Comparison of ENCODE assay signal across 8 mouse cellular contexts in the genomic region with DNA sequence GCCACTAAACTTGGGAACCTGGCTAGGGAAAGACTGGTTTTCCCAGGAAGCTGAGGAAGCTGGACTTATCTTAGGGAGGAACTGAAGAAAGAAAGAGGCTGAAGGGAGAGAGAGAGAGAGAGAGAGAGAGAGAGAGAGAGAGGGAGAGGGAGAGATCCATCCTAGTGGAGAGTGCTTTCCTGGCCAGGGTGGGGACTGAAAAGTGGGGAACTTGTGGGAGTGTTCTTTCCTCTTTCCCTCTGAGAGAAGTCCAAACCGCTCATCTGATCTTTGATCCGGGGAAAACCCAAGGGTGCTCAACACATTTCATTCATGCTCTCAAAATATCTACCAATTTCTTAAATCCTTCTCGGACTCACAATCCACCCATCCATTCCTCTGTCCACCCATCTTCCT. TPM values are rescaled to one million over a fixed set of nuclear protein-coding genes. Genes with fewer than 3 reads are reported as not detected.
DNase-seq lines count a peak whose midpoint lies in the region; ATAC-seq and TF ChIP-seq lines count a peak whose summit lies in the region.

No protein-coding gene starts in this region.

- H3K9me3 ChIP-seq in kidney, postnatal 0 days (replicated peaks; ENCODE audit: low read length): no peaks in the 10 kb centered on the region
- H3K9me3 ChIP-seq in embryonic facial prominence, embryonic 13.5 days: no peaks in the 10 kb centered on the region
- H3K9me3 ChIP-seq in intestine, postnatal 0 days (ENCODE audit: control insufficient read depth): no peaks in the 10 kb centered on the region
- no peaks in the 10 kb centered on the region for H3K9me3 ChIP-seq in neural tube, embryonic 13.5 days

- H3K36me3 ChIP-seq in kidney, postnatal 0 days (ENCODE audit: insufficient read depth, low read length): no peaks in the 10 kb centered on the region
- H3K36me3 ChIP-seq in embryonic facial prominence, embryonic 13.5 days: no peaks in the 10 kb centered on the region
- H3K36me3 ChIP-seq in intestine, postnatal 0 days (ENCODE audit: control insufficient read depth, insufficient read depth): no peaks in the 10 kb centered on the region
- no peaks in the 10 kb centered on the region for H3K36me3 ChIP-seq in neural tube, embryonic 13.5 days

- H3K4me3 ChIP-seq in kidney, postnatal 0 days (replicated peaks; ENCODE audit: low read depth, low read length): peak overlapping the region; percentile 47
- peak overlapping the region; percentile 57 for H3K4me3 ChIP-seq in embryonic facial prominence, embryonic 13.5 days
- peak overlapping the region; percentile 54 for H3K4me3 ChIP-seq in intestine, postnatal 0 days (ENCODE audit: low read depth, low read length)
- H3K4me3 ChIP-seq in neural tube, embryonic 13.5 days: peak overlapping the region; percentile 34

- no peak for ATAC-seq in kidney, postnatal 0 days (replicated peaks; ENCODE audit: low FRiP score, low read depth)
- ATAC-seq in embryonic facial prominence, embryonic 13.5 days (ENCODE audit: insufficient number of reproducible peaks, insufficient read depth, low FRiP score, low TSS enrichment, low read depth): no peak
- no peak for ATAC-seq in intestine, postnatal 0 days
- ATAC-seq in neural tube, embryonic 13.5 days (ENCODE audit: low read depth): no peak

- no peaks in the 10 kb centered on the region for H3K27me3 ChIP-seq in kidney, postnatal 0 days (ENCODE audit: insufficient read depth, low read length)
- H3K27me3 ChIP-seq in embryonic facial prominence, embryonic 13.5 days: no peaks in the 10 kb centered on the region
- no peaks in the 10 kb centered on the region for H3K27me3 ChIP-seq in intestine, postnatal 0 days (replicated peaks; ENCODE audit: control insufficient read depth, insufficient read depth, low read length)
- peaks cover 30% of the 10 kb centered on the region for H3K27me3 ChIP-seq in neural tube, embryonic 13.5 days

- H3K4me2 ChIP-seq in kidney, postnatal 0 days (ENCODE audit: low read length): peak overlapping the region; percentile 86
- peak overlapping the region; percentile 81 for H3K4me2 ChIP-seq in embryonic facial prominence, embryonic 13.5 days
- H3K4me2 ChIP-seq in intestine, postnatal 0 days (replicated peaks; ENCODE audit: low read depth): peak overlapping the region; percentile 85
- peak overlapping the region; percentile 63 for H3K4me2 ChIP-seq in neural tube, embryonic 13.5 days

- TF ChIP-seq CTCF in kidney, postnatal 0 days (IDR thresholded peaks at IDR 0.05; ENCODE audit: low read depth): no peak
- no peak for TF ChIP-seq CTCF in intestine, postnatal 0 days (IDR thresholded peaks at IDR 0.05; ENCODE audit: low read depth)

- intact Hi-C loops in left cerebral cortex, postnatal 14 days (cut with DNase I): no loop called here

- H3K4me1 ChIP-seq in kidney, postnatal 0 days (replicated peaks; ENCODE audit: insufficient read depth, low read length): no peaks in the 10 kb centered on the region; the same call in 1 of the 2 replicates
- peaks cover 22% of the 10 kb centered on the region for H3K4me1 ChIP-seq in embryonic facial prominence, embryonic 13.5 days
- H3K4me1 ChIP-seq in intestine, postnatal 0 days (replicated peaks; ENCODE audit: control insufficient read depth, insufficient read depth, low read length): no peaks in the 10 kb centered on the region
- peaks cover 11% of the 10 kb centered on the region for H3K4me1 ChIP-seq in neural tube, embryonic 13.5 days (replicated peaks)

- H3K9ac ChIP-seq in kidney, postnatal 0 days (ENCODE audit: low read depth, low read length): peak overlapping the region; percentile 47; the same call in 1 of the 2 replicates
- H3K9ac ChIP-seq in embryonic facial prominence, embryonic 13.5 days: peak overlapping the region; percentile 78
- 0 out of 2 replicates have a peak overlapping the region, but pooled peaks have one; percentile 48 for H3K9ac ChIP-seq in intestine, postnatal 0 days (ENCODE audit: low read depth, low read length)
- 0 out of 2 replicates have a peak overlapping the region, but pooled peaks have one; percentile 54 for H3K9ac ChIP-seq in neural tube, embryonic 13.5 days

- DNase-seq in kidney, postnatal 0 days (ENCODE audit: low spot score): no peak
- no peak for DNase-seq in kidney, adult 9 months
- DNase-seq in adrenal gland, adult 2 months: no peak
- DNase-seq in left cerebral cortex, postnatal 14 days (ENCODE audit: low spot score in 2 of 2): no peak
- DNase-seq in right cerebral cortex, postnatal 10 days (ENCODE audit: low spot score in 2 of 2): no peak

- WGBS in kidney, postnatal 0 days: 19% methylated on average over 3 of the region's 3 CpGs
- 9% methylated on average over 3 of the region's 3 CpGs for WGBS in embryonic facial prominence, embryonic 13.5 days
- WGBS in intestine, postnatal 0 days: 18% methylated on average over 3 of the region's 3 CpGs
- WGBS in neural tube, embryonic 13.5 days: 24% methylated on average over 3 of the region's 3 CpGs

- no peak overlapping the region for H3K27ac ChIP-seq in kidney, postnatal 0 days
- H3K27ac ChIP-seq in embryonic facial prominence, embryonic 13.5 days: no peak overlapping the region
- no peak overlapping the region for H3K27ac ChIP-seq in intestine, postnatal 0 days (ENCODE audit: low read depth, low read length)
- H3K27ac ChIP-seq in neural tube, embryonic 13.5 days (replicated peaks): no peak overlapping the region

RNA-seq across cellular contexts. Expression of a gene that starts 0.4 kb away (rescaled TPM):
- polyA plus RNA-seq in kidney, postnatal 0 days (2015; fragmentation: Nextera tagmentation; extraction: Ambion mirVana): 4.0 and 4.4 TPM in 2 replicates
- 22.7 and 25.5 TPM in 2 replicates for polyA plus RNA-seq in embryonic facial prominence, embryonic 13.5 days (2015; fragmentation: Nextera tagmentation; extraction: Ambion mirVana)
- polyA plus RNA-seq in intestine, postnatal 0 days (2015; fragmentation: Nextera tagmentation; extraction: Ambion mirVana): 9.6 and 10.6 TPM in 2 replicates
- 7.0 and 7.3 TPM in 2 replicates for polyA plus RNA-seq in neural tube, embryonic 13.5 days (2015; fragmentation: Nextera tagmentation; extraction: Ambion mirVana)
- total RNA-seq in adrenal gland, adult 2 months (2021): 10 to 100 TPM; 53.7 to 60.7 TPM
- polyA plus RNA-seq in adrenal gland, adult 2 months (2012; rRNA removed): 9.5 and 12.8 TPM in 2 replicates
- 1 to 10 TPM; 7.0 to 8.4 TPM for total RNA-seq in left cerebral cortex, postnatal 14 days (2021)
